Mouse (Mus musculus) 3T3-L1 (cell line): ENCODE results near the gene Riox2.

Experiments used
- DNase-seq: peaks from one replicate; pipeline ENCODE4 v3.0.0-alpha.2; 2015; ENCODE audit warnings: low read depth, low spot score

Riox2 gene

DNA sequence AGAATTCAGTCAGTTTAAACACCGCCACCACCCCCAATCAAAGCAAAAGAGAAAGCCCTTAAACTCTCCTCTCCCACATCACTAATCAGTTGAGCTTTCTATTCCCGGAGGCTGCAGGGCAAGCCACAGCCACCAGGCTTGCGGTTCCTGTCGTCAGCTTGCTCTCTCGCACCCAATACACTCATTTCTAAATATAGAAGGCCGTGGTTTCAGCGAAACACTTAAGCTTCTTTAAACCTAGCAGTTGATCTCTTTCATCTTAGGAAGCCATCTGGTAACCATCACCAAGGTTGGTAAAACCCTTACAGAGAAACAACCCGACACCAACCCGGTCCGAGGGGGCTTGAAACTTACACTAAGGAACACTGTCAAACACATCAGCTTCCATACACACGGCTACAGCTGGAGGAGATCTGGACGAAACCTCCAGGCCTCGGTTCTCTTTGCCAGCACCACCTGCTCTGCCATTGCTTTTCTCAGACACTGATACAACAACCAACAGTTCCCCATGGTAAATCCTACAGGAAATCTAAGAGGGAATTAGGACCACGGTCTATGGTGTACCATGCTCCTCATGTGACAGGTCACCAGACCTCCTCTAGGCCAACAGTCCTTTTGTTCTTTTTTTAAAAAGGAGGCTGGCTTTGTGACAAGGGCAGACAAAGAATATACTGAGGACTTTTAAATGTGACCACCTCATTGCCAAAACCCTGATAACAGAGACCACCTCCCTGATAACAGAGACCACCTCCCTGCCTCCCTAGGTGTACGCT lies 46.1 kb downstream of the Riox2 start:
- no peak for DNase-seq

DNA sequence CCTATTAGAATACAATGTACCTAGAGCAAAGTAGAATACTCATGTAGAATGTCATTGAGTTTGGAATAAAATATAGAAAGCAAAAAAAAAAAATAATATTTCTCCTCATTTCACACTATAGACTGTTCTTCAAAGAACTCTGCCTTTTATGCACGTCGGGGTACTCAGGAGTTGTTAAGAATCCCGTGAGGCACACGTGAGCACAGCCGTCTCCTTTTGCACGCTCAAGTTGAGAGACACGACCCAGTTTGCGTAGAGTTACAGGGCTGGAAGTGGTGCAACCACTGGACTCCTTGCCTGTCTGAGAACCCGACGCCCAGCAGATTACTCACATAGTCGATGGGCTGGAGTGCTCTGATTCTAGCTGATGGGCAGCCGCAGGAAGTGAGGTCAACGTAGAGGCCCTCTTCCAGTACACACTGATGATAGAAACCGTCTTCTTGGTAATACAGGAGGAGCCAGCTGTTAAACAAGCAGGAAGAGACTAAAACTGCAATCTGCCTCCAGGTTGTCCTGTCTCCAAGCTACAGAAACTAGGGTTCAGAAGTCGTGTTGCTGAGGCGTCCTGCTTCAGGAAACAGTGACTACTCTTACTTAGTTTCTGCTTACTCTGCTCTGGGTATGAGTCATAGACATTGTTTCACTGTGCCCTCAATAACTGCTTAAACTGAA lies 50.3 kb downstream of the Riox2 start:
- DNase-seq: peak; percentile 33

DNA sequence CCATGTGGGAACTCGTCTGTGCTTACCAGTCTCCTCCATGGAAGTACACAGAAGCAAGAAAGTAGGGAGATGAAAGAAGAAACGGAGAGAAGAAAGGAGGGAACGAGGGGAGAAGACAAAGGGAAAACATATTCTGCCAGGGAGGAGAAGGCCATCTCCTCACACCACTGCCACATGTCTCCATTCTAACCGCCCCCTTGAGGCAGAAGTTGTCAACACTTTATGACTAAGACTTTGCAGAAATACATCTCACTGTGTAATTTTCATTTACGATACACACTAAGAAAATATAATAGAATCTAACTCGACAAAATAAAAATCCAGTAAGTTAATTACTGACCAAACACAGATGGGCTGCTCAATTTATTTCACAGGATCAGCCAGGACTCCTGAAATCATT lies 55.4 kb downstream of the Riox2 start:
- peak; percentile 26 for DNase-seq

- peak; percentile 51 for DNase-seq
Measured at GRCm38 (mm10) chr16:59529570-59529969, 58.0 kb downstream of the Riox2 start.

DNA sequence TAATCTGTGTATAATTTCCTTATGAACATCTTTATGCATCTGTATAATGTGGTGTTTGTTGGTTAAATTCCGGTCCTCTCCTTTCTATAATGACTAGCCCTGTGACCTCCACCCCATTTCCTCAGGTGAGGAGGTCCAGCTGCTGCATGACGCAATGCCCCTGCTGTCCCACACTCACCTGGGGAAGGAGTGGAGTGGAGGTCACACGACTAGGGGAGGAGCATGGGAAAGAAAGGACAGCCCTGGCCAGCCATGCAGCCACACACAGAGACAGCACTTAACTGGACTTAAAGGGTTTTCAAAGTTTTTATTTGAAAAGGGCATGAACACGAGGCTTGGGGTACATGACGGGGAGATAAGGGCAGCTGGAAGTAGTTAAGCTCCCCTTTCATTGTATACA lies 59.7 kb downstream of the Riox2 start:
- no peak for DNase-seq

DNA sequence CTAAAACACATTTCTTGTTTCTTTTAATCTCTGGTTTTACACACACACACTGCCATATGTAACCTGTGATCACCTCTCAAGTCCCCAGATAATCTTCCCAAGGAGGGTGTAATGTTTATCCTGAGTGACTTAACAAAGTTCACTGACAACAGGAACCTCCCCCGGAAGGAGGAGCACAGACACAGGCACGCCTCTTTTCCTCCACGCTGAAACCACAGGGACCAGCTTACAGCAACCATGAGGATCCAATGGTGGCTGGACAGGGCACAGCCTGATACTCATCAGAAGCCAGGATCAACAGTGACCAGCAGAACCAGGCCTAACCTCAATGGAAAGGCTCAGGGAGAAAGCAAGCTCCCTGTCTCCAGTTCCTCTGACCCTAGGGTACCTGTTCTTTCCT lies 61.0 kb downstream of the Riox2 start:
- DNase-seq: no peak

DNA sequence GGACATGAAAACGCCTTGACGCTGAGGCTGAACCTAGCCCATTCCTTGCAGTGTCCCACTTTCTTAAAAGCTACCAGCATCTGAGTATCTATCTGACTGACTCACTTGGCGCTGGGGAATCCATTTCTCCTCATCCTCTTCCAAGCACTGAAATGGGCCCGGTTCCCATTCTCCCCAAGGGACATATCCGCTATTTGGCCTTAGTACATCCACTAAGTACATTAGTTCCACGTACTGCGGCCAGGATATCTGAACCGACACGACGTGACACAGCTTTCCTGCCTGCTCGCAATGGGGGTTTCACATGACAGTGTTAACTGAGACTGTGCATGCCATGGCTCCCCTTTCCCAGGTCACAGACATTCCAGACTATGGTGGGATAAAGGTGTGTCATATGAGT lies 62.8 kb downstream of the Riox2 start:
- no peak for DNase-seq

DNA sequence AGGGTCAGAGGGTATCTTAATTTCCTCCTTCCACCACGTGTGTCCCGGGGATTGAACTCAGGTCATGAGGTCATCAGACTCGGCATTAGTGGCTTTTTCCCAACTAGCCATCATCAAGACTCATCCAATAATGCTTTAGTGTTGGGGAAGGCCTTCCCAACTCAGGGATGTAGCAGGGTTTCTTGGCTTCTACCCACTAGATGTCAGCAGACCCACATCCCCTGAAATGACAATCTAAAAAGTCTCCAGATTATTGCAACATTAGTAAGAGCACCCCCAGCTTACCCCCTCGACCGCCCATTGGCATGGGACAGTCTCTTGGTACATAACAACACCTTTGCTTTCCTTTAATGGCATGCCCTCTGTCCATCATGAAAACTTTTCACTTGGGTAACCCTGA lies 64.1 kb downstream of the Riox2 start:
- no peak for DNase-seq

DNA sequence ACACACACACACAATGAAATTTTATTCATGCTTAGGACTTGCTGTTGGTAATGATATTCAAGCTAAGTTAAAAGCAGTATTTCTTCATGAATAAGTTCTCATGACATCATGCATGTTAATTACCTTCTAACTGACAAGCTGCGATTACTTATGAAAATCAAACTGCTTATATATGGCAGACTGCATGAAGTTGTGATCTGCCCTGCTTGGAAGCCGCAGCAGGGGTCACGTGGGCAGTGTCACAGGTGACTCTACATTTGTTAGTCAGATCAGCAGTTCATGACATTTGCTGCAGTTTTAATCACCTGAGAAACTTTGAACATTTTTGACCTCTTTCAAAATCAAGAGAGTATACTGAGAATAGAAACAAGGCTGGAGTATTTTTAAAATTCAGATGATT lies 69.4 kb downstream of the Riox2 start:
- no peak for DNase-seq

DNA sequence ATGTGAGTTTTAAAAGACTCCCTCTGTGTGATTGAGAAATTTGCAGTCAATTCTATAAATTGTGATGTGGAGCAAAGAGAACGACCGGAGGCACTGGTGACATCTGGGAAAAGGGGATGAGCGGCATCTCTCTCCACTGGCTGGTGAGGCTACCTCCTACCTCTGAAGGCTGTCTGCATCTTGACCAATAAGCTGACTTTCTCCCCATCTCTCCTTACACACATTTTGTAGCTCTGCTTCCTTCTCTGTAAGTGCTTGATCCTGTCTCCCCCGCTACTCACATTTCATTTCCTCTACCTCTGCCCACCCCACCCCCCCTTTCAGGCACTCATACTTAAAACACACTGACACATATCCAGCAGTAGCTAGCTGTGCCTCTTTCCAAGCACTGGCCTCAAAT lies 69.8 kb downstream of the Riox2 start:
- DNase-seq: no peak
